Mouse (Mus musculus) heart, adult 2 months (tissue): ENCODE results near the gene Vmn2r116. TPM values are rescaled to one million over a fixed set of nuclear protein-coding genes. Genes with fewer than 3 reads are reported as not detected.
"Not testable (repeated sequence)": the region's sequence is repeated elsewhere in the genome, so short reads cannot be mapped to it uniquely, and the experiment has no call there.

Experiments
- DNase-seq, 2 experiments: peaks; one replicate each; pipeline ENCODE4 v3.0.0; 2021
- H3K27ac ChIP-seq: fragments of 200-600 bp; 2 replicates; pipeline ENCODE4 v1.8.1; 2022
- H3K27me3 ChIP-seq: fragments of 200-500 bp; 2 replicates; pipeline ENCODE4 v1.6.1; 2012; ENCODE audit warnings: mild to moderate bottlenecking, low read length, inconsistent platforms, mixed read lengths; ENCODE audit not compliant: control insufficient read depth, insufficient read depth
- H3K36me3 ChIP-seq: fragments of 200-500 bp; 2 replicates; pipeline ENCODE4 v1.6.1; 2012; ENCODE audit warnings: low read length, inconsistent platforms; ENCODE audit not compliant: control insufficient read depth, insufficient read depth
- H3K4me1 ChIP-seq: fragments of 200-500 bp; 2 replicates; pipeline ENCODE4 v1.6.1; 2011; ENCODE audit warnings: low read length; ENCODE audit not compliant: control insufficient read depth, insufficient read depth
- H3K4me3 ChIP-seq: fragments of 200-600 bp; 2 replicates; pipeline ENCODE4 v1.8.1; 2022
- H3K79me2 ChIP-seq: fragments of 200-500 bp; replicated peaks from 2 replicates; pipeline ENCODE4 v1.6.1; 2012; ENCODE audit warnings: mild to moderate bottlenecking, inconsistent platforms, low read length, moderate library complexity, mixed read lengths; ENCODE audit not compliant: control insufficient read depth, insufficient read depth
- H3K9ac ChIP-seq: fragments of 200-500 bp; 2 replicates; pipeline ENCODE4 v1.6.1; 2012; ENCODE audit warnings: low read depth, mild to moderate bottlenecking, control low read depth, inconsistent platforms, low read length, mixed read lengths
- CTCF ChIP-seq: fragments of 200-600 bp; IDR thresholded peaks from 2 replicates; pipeline ENCODE4 v1.8.1; 2022; ENCODE audit warnings: antibody characterized with exemption, mild to moderate bottlenecking, moderate library complexity
- EP300 ChIP-seq: fragments of 200-500 bp; IDR thresholded peaks from 2 replicates; pipeline ENCODE4 v1.6.1; 2011; ENCODE audit warnings: low read depth, low read length, control low read depth; ENCODE audit not compliant: insufficient read depth
- POLR2A ChIP-seq: fragments of 200-500 bp; IDR thresholded peaks from 2 replicates; pipeline ENCODE4 v1.6.1; 2011; ENCODE audit warnings: mild to moderate bottlenecking, low read depth, low read length, control low read depth; ENCODE audit not compliant: insufficient read depth
- WGBS: fragments of 180-500 bp; shearing (Covaris S2); methylation state at CpG from one replicate; pipeline ENCODE4 v1.1.7; 2018; 5-methylcytosine and 5-hydroxymethylcytosine counted together
- intact Hi-C: fragments of 180-260 bp; cut with DNase I; formaldehyde crosslinking; loops from one replicate; pipeline ENCODE4 v1.15.1; 2025
- long read RNA-seq: library from polyadenylated mRNA; stranded (forward); transcript quantifications from one replicate; pipeline ENCODE4 v2.0.0, GENCODE M21; 2021
- polyA plus RNA-seq: library from polyadenylated mRNA; depleted of rRNA; stranded (reverse); fragments of >200 nt; gene quantifications from 2 replicates; pipeline ENCODE4 v1.2.3, GENCODE M21; 2012; rRNA removed
- total RNA-seq, 2 experiments: library from RNA; stranded (reverse); gene quantifications; 2 replicates each; pipeline ENCODE4 v1.2.3; 2021

The Vmn2r116 gene
- total RNA-seq: not detected
- polyA plus RNA-seq: not detected in 2 replicates
- long read RNA-seq: 0 reads

- H3K4me1 ChIP-seq, intact Hi-C loops, H3K27me3 ChIP-seq, H3K36me3 ChIP-seq, DNase-seq, H3K4me3 ChIP-seq, H3K27ac ChIP-seq, H3K9ac ChIP-seq, H3K79me2 ChIP-seq: not testable (repeated sequence)
Observed at GRCm38 (mm10) chr17:23384304-23384703, at the start of gene Vmn2r116. TSS of gene Vmn2r116 (plus strand) at chr17:23384604.

- H3K36me3 ChIP-seq, H3K27ac ChIP-seq, DNase-seq, H3K9ac ChIP-seq, intact Hi-C loops, H3K4me1 ChIP-seq, H3K79me2 ChIP-seq, H3K4me3 ChIP-seq, H3K27me3 ChIP-seq: not testable (repeated sequence)
- 29% methylated on average over 2 of the region's 2 CpGs for WGBS
Observed at GRCm38 (mm10) chr17:23343441-23343840, 41.0 kb upstream of the Vmn2r116 start, which contains the start of gene Vmn2r115. TSS of gene Vmn2r115 (plus strand) at chr17:23343741.

- DNase-seq: no peak
- 57% methylated on average over 1 of the region's 1 CpGs for WGBS
- no peaks in the 10 kb centered on the region for H3K79me2 ChIP-seq
- no peak overlapping the region for H3K27ac ChIP-seq
- intact Hi-C loops: no loop called here
- no peak overlapping the region for H3K9ac ChIP-seq
- no peaks in the 10 kb centered on the region for H3K27me3 ChIP-seq
- no peak overlapping the region for H3K4me3 ChIP-seq
- H3K4me1 ChIP-seq: no peaks in the 10 kb centered on the region
- no peaks in the 10 kb centered on the region for H3K36me3 ChIP-seq
- TF ChIP-seq CTCF: no peak
- no peak for TF ChIP-seq POLR2A
- no peak for TF ChIP-seq EP300
Observed at GRCm38 (mm10) chr17:23351644-23352043, 32.8 kb upstream of the Vmn2r116 start.

- Histone ChIP-seq H3K4me3 (no peak overlapping the region), H3K9ac (no peak overlapping the region), H3K36me3 (no peaks in the 10 kb centered on the region), H3K27me3 (no peaks in the 10 kb centered on the region), H3K4me1 (no peaks in the 10 kb centered on the region), H3K79me2 (no peaks in the 10 kb centered on the region), H3K27ac (no peak overlapping the region)
- no peak for TF ChIP-seq EP300
- TF ChIP-seq CTCF: no peak
- no peak for TF ChIP-seq POLR2A
- intact Hi-C loops: no loop called here
- 76% methylated on average over 6 of the region's 6 CpGs for WGBS
- DNase-seq: no peak
Observed at GRCm38 (mm10) chr17:23433150-23433679, 48.8 kb downstream of the Vmn2r116 start.

Other genes with a start within 250 kb of the Vmn2r116 start
- gene Zfp40, start 191.4 kb upstream of the Vmn2r116 start, total RNA-seq: 1 to 10 TPM; 2.9 to 3.6 TPM
- 0.70 and 2.9 TPM in 2 replicates for gene Zfp40, start 191.4 kb upstream of the Vmn2r116 start, polyA plus RNA-seq
- gene Vmn2r114, start 72.1 kb upstream of the Vmn2r116 start, total RNA-seq: not detected
- not detected in 2 replicates for gene Vmn2r114, start 72.1 kb upstream of the Vmn2r116 start, polyA plus RNA-seq
- gene Vmn2r115, start 40.9 kb upstream of the Vmn2r116 start, total RNA-seq: not detected
- not detected in 2 replicates for gene Vmn2r115, start 40.9 kb upstream of the Vmn2r116 start, polyA plus RNA-seq
- not detected for gene Vmn2r117, start 95.1 kb downstream of the Vmn2r116 start, total RNA-seq
- not detected in 2 replicates for gene Vmn2r117, start 95.1 kb downstream of the Vmn2r116 start, polyA plus RNA-seq
- 1 to 10 TPM; 5.5 to 6.2 TPM for gene Zfp213, start 179.6 kb downstream of the Vmn2r116 start, total RNA-seq
- gene Zfp213, start 179.6 kb downstream of the Vmn2r116 start, polyA plus RNA-seq: 8.7 and 9.8 TPM in 2 replicates
- gene Zfp13, start 214.9 kb downstream of the Vmn2r116 start, total RNA-seq: 1 to 10 TPM; 2.2 to 2.8 TPM
- gene Zfp13, start 214.9 kb downstream of the Vmn2r116 start, polyA plus RNA-seq: 3.2 and 3.6 TPM in 2 replicates
- not detected for gene Zscan10, start 216.3 kb downstream of the Vmn2r116 start, total RNA-seq
- gene Zscan10, start 216.3 kb downstream of the Vmn2r116 start, polyA plus RNA-seq: not detected in 2 replicates